Mouse (Mus musculus) neutrophil, adult 65 days (primary cell): ENCODE measurements around the gene Vmn1r174. TPM values are rescaled to one million over a fixed set of nuclear protein-coding genes. Genes with fewer than 3 reads are reported as not detected.

Experiments used
- total RNA-seq: library from RNA; stranded (reverse); gene quantifications from 2 replicates; pipeline ENCODE4 v1.2.4, GENCODE M21; 2023

Gene Vmn1r174
- not detected in 2 replicates for total RNA-seq

GRCm38 (mm10) chr7:23751970-23752369 lies at the start of gene Vmn1r174:
TSS of gene Vmn1r174 (plus strand) at chr7:23752270.

GRCm38 (mm10) chr7:23810543-23810942 lies 58.5 kb downstream of the Vmn1r174 start, which contains the start of gene Vmn1r175:
TSS of gene Vmn1r175 (minus strand) at chr7:23810643.

Other genes with a start within 250 kb of the Vmn1r174 start
- gene Vmn1r167, start 245.1 kb upstream of the Vmn1r174 start, total RNA-seq = not detected in 2 replicates
- not detected in 2 replicates for gene Vmn1r168, start 212.5 kb upstream of the Vmn1r174 start, total RNA-seq
- gene Vmn1r169, start 176.7 kb upstream of the Vmn1r174 start, total RNA-seq = not detected in 2 replicates
- not detected in 2 replicates for gene Vmn1r170, start 146.1 kb upstream of the Vmn1r174 start, total RNA-seq
- not detected in 2 replicates for gene Vmn1r171, start 121.5 kb upstream of the Vmn1r174 start, total RNA-seq
- gene Vmn1r172, start 94.0 kb upstream of the Vmn1r174 start, total RNA-seq = not detected in 2 replicates
- gene Vmn1r173, start 51.6 kb upstream of the Vmn1r174 start, total RNA-seq = not detected in 2 replicates
- not detected in 2 replicates for gene Vmn1r175, start 58.4 kb downstream of the Vmn1r174 start, total RNA-seq
- gene Vmn1r176, start 85.1 kb downstream of the Vmn1r174 start, total RNA-seq = not detected in 2 replicates
- gene Vmn1r177, start 114.2 kb downstream of the Vmn1r174 start, total RNA-seq = not detected in 2 replicates
- gene Vmn1r178, start 139.7 kb downstream of the Vmn1r174 start, total RNA-seq = not detected in 2 replicates
- not detected in 2 replicates for gene Vmn1r179, start 174.7 kb downstream of the Vmn1r174 start, total RNA-seq
- gene Vmn1r180, start 198.4 kb downstream of the Vmn1r174 start, total RNA-seq = not detected in 2 replicates
- not detected in 2 replicates for gene Vmn1r181, start 222.3 kb downstream of the Vmn1r174 start, total RNA-seq
- not detected in 2 replicates for gene V1rd19, start 249.4 kb downstream of the Vmn1r174 start, total RNA-seq